Mouse (Mus musculus) midbrain, embryonic 10.5 days (tissue): Measurements from ENCODE around the gene Itk. TPM values are rescaled to one million over a fixed set of nuclear protein-coding genes. Genes with fewer than 3 reads are reported as not detected.
"Not testable (repeated sequence)": the region's sequence is repeated elsewhere in the genome, so short reads cannot be mapped to it uniquely, and the experiment has no call there.

ENCODE experiments used
- DNase-seq: peaks from one replicate; pipeline ENCODE4 v3.0.0-alpha.2; 2017; ENCODE audit warnings: low spot score
- H3K27ac ChIP-seq: fragments of 300-500 bp; sonication (generic); replicated peaks from 2 replicates; pipeline ENCODE4 v1.5.1; 2016; ENCODE audit warnings: mild to moderate bottlenecking
- H3K27me3 ChIP-seq: fragments of 300-500 bp; sonication (generic); 2 replicates; pipeline ENCODE4 v1.6.1; 2016; ENCODE audit warnings: low read depth, mild to moderate bottlenecking; ENCODE audit not compliant: poor library complexity, severe bottlenecking
- H3K36me3 ChIP-seq: fragments of 300-500 bp; sonication (generic); 2 replicates; pipeline ENCODE4 v1.6.1; 2016; ENCODE audit warnings: mild to moderate bottlenecking, moderate library complexity
- H3K4me1 ChIP-seq: fragments of 300-500 bp; sonication (generic); 2 replicates; pipeline ENCODE4 v1.6.1; 2016
- H3K4me3 ChIP-seq: fragments of 300-500 bp; sonication (generic); 2 replicates; pipeline ENCODE4 v1.5.1; 2016; ENCODE audit warnings: mild to moderate bottlenecking, moderate library complexity
- H3K9me3 ChIP-seq: fragments of 300-500 bp; sonication (generic); replicated peaks from 2 replicates; pipeline ENCODE4 v1.6.1; 2016; ENCODE audit warnings: mild to moderate bottlenecking
- WGBS: fragments of 180-500 bp; shearing (Covaris S2); methylation state at CpG from one replicate; pipeline ENCODE4 v1.1.7; 2016; 5-methylcytosine and 5-hydroxymethylcytosine counted together
- polyA plus RNA-seq: library from polyadenylated mRNA; unstranded; fragments of >200 nt; fragmentation: Nextera tagmentation; extraction: Ambion mirVana; gene quantifications from 2 replicates; pipeline ENCODE4 v1.2.1, GENCODE M21; 2016

The Itk gene
- polyA plus RNA-seq = 0.04 TPM in 1 of 2 replicates, not detected in the other

DNA sequence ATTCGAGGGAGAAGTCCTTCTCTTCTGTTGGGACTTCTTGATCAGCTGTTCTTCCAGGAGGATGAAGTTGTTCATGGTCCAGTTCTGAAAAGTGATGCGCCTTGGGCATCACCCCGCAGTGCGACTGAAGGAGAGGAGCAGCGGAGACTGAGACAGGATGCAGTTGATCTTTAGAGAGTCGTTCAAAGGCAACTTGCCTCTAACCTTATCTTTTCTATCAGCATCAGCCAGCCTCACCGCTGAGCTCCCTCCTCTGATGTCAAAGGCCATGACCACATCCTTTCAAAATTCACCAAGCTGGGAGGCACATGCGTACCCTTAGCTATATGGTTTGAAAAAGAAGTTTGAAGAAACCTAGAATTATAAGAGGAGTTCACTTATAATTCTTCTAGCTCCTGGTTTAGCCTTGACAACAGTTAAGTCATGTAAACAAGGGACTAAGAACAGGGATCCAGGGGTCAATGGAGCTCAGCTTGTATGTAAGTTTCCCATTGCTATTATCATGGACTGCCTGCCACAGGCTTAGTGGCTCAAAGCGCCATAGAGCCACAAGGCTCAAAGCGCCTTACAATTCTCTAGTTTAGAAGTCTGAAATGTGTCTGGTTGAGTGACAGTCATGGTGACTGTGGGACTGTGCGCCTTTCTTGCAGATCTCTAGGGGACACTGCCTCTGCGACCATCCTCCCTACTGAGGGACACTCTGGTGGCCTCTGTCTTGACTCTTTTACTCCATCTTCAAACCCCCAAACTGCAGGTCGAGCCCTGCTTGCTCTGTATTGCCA lies at the start of gene Itk:
TSS of gene Itk (minus strand) at position 180 of the 782 bp plus-strand sequence.
- Histone ChIP-seq H3K4me3 (no peak within 1 kb of the TSS), H3K27ac (no peak within 1 kb of the TSS), H3K27me3 (no peaks in the 10 kb centered on the region), H3K9me3 (no peaks in the 10 kb centered on the region), H3K36me3 (no peaks in the 10 kb centered on the region), H3K4me1 (peaks cover 7% of the 10 kb centered on the region; the same call in 1 of the 2 replicates)
- no peak for DNase-seq
- 87% methylated on average over 13 of the region's 13 CpGs for WGBS

DNA sequence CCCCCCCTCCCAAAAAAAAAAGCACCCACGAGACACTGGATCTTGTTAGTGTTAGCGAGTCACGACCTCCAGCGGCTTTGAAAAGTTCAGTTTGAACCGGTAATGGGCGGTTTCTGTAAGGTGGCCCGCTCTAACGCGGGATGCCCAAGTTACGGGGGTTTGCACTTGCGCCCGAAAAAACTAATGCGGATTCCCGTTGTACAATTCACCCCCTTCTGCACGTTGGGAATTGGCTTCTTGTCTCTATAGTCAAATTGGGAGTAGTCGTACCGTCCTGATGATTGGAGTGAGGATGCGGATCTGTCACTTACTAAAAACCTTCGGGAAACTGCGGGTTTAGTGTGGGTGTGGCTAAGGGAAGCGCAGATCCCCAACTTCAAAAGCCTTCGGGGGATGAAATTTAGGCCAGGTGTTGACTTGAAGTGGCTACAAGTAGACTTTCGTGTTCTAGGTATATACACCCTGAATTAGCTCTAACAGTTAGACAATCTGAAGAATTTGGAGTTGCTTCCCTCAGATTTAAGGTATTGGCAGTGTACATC lies 48.2 kb upstream of the Itk start:
- Histone ChIP-seq H3K4me1 (peaks cover 11% of the 10 kb centered on the region), H3K4me3 (peak overlapping the region; percentile 96), H3K27ac (peak overlapping the region; percentile 96), H3K36me3 (peaks cover 37% of the 10 kb centered on the region), H3K27me3 (no peaks in the 10 kb centered on the region), H3K9me3 (no peaks in the 10 kb centered on the region)
- WGBS = 3% methylated on average over 23 of the region's 23 CpGs
- DNase-seq = peak; percentile 60

DNA sequence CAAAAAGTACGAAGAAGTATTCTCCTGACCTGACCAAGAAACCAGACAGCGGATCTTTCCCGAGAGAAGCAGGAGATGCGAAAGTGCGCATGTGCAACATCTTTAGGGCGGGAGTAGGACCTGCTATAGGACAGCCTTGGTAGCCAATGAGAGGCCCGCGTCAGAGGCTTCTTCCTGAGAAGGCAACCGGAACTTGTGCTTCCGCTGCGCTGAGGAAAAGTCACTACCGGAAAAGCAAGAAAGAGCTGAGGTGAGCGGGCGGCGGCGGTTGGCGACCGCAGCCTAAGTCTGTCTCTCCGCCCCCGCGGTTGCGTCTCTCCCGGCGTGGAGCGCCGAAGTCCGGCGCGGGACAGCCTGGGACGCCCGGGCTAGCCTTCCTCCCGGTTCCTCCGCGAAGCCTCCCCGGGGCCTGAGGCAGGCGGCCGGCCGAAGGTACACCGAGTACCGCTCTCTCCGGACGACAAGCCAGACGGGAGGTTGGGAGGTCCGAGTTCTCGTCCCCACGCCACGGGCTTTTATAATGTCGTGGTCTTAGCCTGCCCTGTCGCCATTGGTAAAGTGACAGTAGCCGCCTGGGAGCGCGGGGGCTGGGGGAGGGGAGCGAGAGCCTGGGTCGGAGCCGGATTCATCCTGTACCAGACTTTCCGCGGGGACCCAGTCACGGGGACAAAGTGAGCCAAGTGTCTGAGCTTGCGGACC lies 47.6 kb upstream of the Itk start, which contains the start of gene Med7:
TSS of gene Med7 (plus strand) at position 166 of the 699 bp plus-strand sequence.
- WGBS = under 1% methylated on average over 59 of the region's 59 CpGs
- DNase-seq = peak; percentile 93
- Histone ChIP-seq H3K4me1 (peaks cover 11% of the 10 kb centered on the region), H3K4me3 (peak within 1 kb of the TSS; percentile 96), H3K27ac (peak within 1 kb of the TSS; percentile 96), H3K9me3 (no peaks in the 10 kb centered on the region), H3K36me3 (peaks cover 31% of the 10 kb centered on the region), H3K27me3 (no peaks in the 10 kb centered on the region)

DNA sequence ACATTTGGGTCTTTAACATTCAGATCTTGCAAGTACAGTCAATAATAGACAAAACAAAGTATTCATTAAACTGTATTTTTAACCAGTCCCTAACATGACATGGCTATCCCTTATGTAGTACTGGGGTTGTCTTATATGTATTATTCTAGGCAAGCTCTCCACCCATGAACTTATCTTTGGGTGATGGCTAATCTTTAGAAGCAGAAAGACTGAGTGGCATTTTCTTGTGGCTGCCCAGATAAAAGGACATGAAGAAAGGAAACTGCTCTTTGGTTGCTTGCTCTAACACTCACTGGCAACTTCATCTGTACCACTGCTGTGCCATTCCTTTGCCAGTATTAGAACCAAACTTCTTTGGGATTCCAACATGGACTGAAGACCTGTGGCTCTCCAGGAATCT lies 46.0 kb upstream of the Itk start:
- Histone ChIP-seq H3K27ac (no peak overlapping the region), H3K27me3 (no peaks in the 10 kb centered on the region), H3K9me3 (no peaks in the 10 kb centered on the region), H3K4me1 (peaks cover 11% of the 10 kb centered on the region), H3K4me3 (no peak overlapping the region), H3K36me3 (peaks cover 15% of the 10 kb centered on the region)
- DNase-seq = no peak

DNA sequence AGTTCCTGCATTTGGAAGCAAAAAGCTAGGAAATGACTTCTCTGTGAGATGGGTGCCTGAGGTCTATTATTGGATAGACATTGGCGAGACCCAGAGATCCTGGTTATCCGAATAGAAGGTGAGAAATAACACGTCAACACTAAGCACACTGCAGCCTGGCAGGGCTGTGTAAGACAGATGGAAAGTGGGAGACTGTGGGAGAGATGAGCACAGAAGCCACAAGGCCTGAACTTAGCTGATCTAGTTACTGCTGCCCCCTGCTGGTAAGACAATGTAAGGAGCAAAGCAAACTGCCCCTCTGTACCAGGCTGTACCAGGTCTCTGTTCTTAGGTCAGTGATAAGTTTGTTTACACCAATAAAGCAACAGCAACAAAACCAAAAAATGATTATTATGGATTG lies 41.8 kb upstream of the Itk start:
- H3K4me3 ChIP-seq = no peak overlapping the region
- WGBS = 30% methylated on average over 3 of the region's 3 CpGs
- no peaks in the 10 kb centered on the region for H3K9me3 ChIP-seq
- no peaks in the 10 kb centered on the region for H3K36me3 ChIP-seq
- DNase-seq = peak; percentile 71
- no peak overlapping the region for H3K27ac ChIP-seq
- no peaks in the 10 kb centered on the region for H3K27me3 ChIP-seq
- peaks cover 2% of the 10 kb centered on the region for H3K4me1 ChIP-seq

DNA sequence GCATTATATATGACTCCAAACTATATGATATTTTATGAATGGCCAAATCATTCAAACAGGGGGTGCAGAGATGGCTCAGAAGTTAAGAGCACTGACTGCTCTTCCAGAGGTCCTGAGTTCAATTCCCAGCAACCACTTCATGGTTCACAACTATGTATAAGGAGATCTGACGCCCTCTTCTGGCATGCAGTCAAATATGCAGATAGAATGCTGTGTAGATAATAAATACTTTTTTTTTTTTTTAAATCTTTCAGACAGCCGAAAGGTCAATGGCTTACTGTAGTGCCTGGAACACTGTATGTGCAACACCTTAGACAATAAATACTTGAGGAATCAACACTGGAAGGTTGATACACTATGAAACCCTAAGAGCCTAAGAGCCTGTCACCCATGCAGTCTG lies 40.8 kb upstream of the Itk start:
- Histone ChIP-seq H3K27me3 (no peaks in the 10 kb centered on the region), H3K36me3 (no peaks in the 10 kb centered on the region), H3K4me3 (no peak overlapping the region), H3K4me1 (no peaks in the 10 kb centered on the region), H3K9me3 (no peaks in the 10 kb centered on the region), H3K27ac (no peak overlapping the region)
- 87% methylated on average over 2 of the region's 2 CpGs for WGBS
- DNase-seq = no peak

DNA sequence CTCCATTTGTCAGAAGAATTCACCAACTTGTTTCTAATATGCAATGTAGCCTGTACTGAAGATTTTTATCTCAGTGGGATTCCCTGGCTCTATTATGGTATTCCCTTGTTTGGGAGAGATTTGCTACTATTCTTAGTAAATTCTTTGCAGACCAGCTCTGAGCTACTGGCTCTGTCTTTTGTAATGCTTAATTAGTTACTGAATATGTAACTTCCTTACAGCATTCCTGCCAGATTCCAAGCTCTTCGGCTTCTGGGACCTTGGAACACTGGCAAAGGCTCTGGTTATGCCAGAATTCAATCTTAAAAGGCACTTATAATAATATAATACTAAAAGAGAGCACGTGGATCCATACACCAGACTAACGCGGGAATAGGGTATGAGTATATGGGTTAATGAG lies 38.8 kb upstream of the Itk start:
- not testable (repeated sequence) for H3K4me3 ChIP-seq, H3K27me3 ChIP-seq, H3K36me3 ChIP-seq, H3K9me3 ChIP-seq, H3K27ac ChIP-seq, DNase-seq, H3K4me1 ChIP-seq
- 51% methylated on average over 4 of the region's 4 CpGs for WGBS

DNA sequence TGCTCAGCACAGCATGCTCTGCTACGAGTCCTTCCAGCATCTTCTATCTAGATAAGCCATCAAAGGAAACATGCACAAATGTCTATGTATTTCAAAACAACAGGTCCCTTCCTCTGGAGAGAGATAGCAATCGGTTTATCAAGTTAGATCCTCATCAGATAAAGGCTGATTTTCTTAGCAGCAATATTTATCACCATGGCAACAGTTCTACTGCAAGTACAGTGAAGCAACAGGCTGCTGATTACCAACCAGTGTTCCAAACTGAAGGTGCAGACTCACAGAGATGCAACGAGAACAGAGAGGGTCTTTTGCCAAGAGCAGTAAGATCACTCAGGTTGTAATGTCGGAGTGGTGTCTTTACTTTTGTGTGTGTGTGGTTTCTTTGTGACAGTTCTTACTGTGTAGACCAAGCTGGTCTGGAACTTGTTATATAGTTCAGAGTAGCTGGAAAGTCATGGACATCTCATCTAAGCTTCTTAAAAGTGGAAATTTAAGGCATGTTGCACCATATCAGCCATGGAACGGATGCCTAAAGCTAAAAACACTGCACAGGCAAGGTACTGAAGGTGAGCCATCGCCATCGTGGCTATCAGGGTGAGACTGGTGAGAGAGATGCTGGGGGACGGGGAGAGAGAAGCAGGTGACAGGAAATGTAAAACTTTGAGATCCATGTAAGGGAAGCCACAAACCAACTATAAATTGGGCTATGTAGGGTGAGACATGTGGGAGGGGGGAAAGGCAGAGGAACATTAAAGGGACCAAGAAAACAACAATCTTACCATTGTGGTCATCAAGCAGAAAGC lies 32.0 kb upstream of the Itk start:
- 87% methylated on average over 8 of the region's 8 CpGs for WGBS
- no peaks in the 10 kb centered on the region for H3K9me3 ChIP-seq
- H3K27me3 ChIP-seq = no peaks in the 10 kb centered on the region
- no peak overlapping the region for H3K4me3 ChIP-seq
- no peak overlapping the region for H3K27ac ChIP-seq
- no peaks in the 10 kb centered on the region for H3K36me3 ChIP-seq
- DNase-seq = no peak
- no peaks in the 10 kb centered on the region for H3K4me1 ChIP-seq

DNA sequence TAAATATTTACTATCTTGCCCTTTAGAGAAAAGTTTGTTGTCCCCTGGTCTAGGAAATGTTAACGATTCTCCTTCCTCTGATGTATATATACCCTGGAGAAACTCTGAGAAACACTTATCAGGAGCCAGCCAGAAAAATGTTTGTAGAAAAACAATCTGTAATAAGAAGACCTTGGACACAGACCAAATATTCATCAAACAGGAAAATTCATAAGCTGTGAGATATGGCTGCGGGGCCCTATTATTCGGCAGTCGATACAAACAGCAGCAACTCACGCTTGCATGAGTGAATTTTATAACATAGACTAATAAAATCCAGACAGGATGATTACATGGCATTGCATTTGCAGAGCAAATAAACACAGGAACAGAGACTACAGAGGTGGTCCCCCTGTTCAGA lies 29.5 kb upstream of the Itk start:
- no peaks in the 10 kb centered on the region for H3K4me1 ChIP-seq
- no peaks in the 10 kb centered on the region for H3K27me3 ChIP-seq
- DNase-seq = no peak
- no peaks in the 10 kb centered on the region for H3K36me3 ChIP-seq
- no peaks in the 10 kb centered on the region for H3K9me3 ChIP-seq
- H3K27ac ChIP-seq = no peak overlapping the region
- WGBS = 95% methylated on average over 5 of the region's 5 CpGs
- no peak overlapping the region for H3K4me3 ChIP-seq

DNA sequence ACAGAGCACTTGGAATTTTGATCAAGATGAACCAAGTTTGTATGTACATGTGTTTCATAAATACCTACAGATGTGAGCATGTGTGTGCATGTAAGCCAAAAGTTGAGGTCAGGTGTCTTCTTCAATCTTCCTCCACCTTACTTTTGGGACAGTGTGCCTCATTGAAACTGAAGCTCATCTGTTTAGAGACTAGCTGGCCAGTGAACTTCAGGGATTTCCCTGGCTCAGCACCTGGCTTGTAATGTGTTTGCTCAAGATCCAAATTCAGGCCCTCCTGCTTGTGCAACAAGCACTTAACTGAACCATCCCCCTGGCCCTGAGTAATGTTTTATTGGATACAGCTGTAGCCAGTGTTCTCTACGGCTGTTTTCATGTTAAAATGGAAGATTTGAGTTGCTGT lies 29.1 kb upstream of the Itk start:
- WGBS = 74% methylated on average over 1 of the region's 1 CpGs
- no peaks in the 10 kb centered on the region for H3K4me1 ChIP-seq
- DNase-seq = no peak
- H3K27me3 ChIP-seq = no peaks in the 10 kb centered on the region
- H3K27ac ChIP-seq = no peak overlapping the region
- H3K9me3 ChIP-seq = no peaks in the 10 kb centered on the region
- H3K36me3 ChIP-seq = no peaks in the 10 kb centered on the region
- H3K4me3 ChIP-seq = no peak overlapping the region

DNA sequence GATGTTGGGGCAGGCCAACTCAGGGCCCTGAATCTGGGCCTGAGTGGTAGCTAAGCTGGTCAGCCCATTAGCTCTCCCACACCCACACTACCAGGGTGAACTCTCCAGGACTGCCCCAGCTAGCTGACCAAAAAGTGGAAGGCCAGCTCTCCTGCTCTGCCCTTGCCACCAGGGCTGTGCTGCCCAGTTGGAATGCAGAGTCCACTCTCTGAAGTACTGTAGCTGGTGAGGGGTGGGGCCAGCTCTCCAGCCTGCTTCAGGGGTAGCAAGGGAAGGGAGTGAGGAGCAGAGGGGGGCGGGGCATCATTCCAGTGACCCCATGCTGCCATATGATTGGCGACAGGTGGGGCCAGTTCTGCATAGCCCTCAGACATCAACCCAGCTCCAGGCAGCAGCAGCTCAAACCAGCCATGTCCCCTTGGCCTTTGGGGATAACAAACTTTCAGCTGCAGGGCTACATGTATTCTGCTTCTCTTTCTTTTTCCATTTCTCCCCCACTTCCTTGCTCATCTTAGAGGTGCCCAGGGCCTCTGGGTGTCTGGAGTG lies 20.8 kb upstream of the Itk start:
- Histone ChIP-seq H3K4me1 (peaks cover 16% of the 10 kb centered on the region), H3K36me3 (no peaks in the 10 kb centered on the region), H3K4me3 (no peak overlapping the region), H3K9me3 (no peaks in the 10 kb centered on the region), H3K27ac (no peak overlapping the region), H3K27me3 (peaks cover 7% of the 10 kb centered on the region; the same call in 1 of the 2 replicates)
- DNase-seq = no peak
- 52% methylated on average over 2 of the region's 2 CpGs for WGBS

DNA sequence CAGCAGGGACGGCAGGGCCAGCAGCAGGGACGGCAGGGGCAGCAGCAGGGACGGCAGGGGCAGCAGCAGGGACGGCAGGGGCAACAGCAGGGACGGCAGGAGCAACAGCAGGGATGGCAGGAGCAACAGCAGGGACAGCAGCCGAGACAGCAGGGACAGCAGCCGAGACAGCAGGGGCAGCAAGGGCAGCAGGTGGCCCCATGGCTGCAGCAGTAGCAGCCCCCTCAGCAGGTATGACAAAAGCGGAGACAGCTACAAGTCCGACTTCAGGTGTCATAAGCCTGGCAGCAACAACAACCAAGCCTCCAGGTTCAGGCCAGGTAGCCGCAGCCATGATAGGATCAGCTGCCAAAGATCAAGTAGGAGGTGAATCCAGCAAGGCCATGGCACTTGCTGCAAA lies 17.4 kb upstream of the Itk start:
- Histone ChIP-seq H3K4me3 (no peak overlapping the region), H3K36me3 (no peaks in the 10 kb centered on the region), H3K4me1 (peaks cover 16% of the 10 kb centered on the region), H3K9me3 (no peaks in the 10 kb centered on the region), H3K27me3 (peaks cover 7% of the 10 kb centered on the region; the same call in 1 of the 2 replicates), H3K27ac (peak overlapping the region; percentile 63)
- 33% methylated on average over 10 of the region's 10 CpGs for WGBS
- DNase-seq = no peak
